Mouse (Mus musculus) heart, adult 11 months (tissue): ENCODE measurements around the gene Crhbp.

Source experiments
- DNase-seq: peaks from one replicate; pipeline ENCODE4 v3.0.0; 2022

Crhbp gene

DNA sequence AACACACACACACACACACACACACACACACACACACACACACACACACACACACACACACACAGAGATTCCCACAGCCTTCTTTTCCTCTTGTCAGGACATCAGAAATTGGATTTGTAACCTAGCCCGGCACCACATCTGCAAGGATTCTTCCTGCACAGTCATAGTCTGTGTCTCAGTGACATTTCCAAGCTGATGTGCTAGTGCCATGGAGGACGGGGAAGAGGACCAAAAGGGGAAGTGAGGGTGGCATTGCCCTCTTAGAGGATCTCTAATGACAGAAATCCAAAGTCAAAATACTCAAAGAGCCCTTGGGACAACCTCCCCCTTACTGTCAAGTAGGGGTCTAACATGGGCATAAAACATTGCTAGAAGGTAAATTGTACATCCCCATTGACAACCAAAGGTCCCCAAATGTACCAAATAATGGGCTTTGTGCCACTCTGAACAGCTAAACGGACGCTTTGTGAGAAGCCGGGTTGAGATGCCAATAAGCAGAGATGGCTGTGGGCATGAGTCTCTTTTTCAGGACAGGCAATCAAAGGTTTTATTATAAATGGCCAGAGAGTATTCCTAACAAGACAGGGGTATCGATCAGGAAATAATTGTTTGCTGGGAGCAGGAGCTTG lies 26.0 kb downstream of the Crhbp start:
- no peak for DNase-seq

DNA sequence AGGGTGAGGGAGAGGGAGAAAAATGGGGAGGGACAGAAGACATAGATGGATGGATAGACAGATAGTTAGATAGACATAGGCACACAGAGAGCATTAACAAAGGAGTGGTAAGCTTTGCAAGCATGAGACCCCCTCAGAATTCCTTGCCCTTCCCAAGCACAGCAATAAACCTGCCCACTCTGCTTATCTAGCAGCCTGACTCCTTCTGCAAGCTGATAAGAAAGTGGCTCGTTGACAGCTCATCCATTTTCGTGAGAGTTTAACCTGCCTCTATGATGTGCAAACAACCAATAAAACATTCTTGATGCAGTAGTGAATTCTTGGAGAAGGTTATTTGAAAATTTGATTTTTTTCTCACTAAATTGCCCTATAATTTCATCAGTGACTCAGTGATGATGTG lies 32.5 kb downstream of the Crhbp start:
- no peak for DNase-seq

DNA sequence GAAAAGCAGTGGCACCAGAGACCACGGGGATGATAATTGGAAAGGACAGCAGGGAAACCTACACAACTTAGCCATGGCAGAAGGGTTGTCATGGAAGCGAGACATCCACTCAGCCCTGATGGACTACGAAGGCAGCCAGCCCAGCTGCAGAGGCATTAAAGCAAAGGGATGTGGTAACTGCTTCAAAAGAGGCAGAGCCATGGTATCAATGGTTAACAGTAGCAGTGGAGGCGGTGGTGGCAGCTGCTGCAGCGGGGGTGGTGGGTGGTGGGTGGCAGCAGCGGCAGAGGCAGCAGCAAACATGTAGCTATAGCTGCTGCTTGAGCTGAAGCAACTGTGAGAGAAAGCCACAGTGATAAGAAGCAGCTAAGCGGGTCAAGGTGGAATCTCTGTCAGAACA lies 51.5 kb downstream of the Crhbp start:
- DNase-seq = peak; percentile 67

DNA sequence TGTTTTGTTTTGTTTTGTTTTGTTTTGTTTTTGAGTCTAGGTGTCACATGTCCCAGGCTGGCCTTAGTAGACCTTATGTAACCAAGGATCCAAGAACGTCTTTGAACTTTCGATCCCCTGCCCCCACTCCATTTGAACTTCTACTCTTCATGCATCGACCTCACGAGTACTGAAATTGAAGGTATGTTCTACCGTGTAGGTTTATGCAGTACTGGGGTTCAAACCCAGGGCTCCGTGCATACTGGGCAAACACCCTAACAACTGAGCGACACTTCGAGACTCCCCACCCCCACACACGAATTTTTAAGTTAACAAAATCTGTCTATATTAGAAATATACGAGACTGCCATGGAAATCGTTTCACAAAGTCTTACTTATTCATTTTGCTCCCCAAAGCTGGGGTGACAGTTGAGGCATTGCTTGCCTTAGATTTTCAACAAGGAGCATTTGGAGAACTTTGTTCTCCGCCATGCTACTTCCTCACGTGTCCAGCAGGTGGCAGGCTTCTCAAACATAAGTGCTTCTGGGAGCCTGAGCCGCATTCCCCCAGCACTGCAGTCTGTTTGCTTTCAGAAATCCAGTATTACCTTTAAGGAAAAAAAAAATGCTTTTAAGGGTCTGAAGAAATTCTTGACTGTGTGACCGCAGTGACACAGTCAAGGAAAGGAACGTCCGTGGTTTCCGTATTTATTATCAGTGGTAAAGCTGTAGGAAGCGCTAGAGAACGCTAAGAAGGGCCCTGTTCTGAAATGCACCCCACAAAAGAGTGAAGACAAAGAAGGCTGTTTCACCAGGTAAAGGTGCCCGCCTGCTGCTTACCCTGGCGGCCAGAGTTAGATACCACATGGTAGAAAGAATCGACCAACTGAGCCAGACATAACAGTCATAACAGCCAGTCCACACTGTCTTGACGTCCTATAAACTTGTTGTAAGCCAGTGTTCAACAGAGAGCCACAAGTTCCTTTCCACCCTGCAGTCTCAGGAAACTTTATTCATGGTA lies 54.6 kb downstream of the Crhbp start:
- DNase-seq = peak; percentile 86

DNA sequence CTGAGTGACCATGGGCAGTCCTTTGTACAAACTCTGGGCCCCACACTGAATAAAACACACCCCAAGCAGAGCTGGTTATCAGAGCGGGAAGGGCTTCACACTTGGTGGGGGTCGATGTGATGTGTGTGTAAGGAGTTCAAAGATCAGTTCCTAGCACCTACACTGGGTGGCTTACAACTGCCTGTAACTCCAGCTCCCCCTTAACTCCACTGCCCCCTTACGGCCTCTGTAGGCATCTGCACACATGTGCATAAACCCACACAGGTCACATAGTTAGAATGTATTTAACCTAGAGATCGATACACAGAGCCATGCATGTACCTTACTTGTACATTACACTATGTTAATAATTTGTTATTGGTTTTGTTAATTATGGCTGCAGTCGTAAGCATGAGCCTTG lies 56.5 kb downstream of the Crhbp start:
- peak; percentile 60 for DNase-seq

DNA sequence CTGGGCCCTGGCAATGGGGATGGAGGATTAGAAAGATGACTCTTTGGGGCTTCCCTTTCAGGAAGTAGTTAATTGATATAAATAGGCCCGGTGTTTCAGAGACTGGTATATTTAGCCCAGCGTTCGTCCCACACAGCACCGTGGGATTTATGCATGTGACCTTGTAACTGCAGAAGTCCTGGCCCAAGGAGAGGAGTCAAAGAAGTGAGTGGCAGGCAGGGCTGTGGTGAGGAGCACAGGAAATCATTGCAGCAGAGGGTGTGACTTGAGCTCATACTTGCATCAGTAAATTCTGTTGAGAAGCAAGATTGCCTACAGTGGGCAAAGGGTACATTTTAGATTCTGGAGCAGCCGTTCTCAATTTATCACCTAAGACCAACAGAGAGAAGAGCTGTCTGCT lies 62.3 kb downstream of the Crhbp start:
- DNase-seq = peak; percentile 87
